Mouse (Mus musculus) midbrain, embryonic 15.5 days (tissue): ENCODE data around the gene Pkn1. TPM values are rescaled to one million over a fixed set of nuclear protein-coding genes. Genes with fewer than 3 reads are reported as not detected.
A peak's percentile ranks its signal among the peaks of the same experiment; 100 is the strongest.

ENCODE experiments used
- ATAC-seq: fragments of 200-750 bp; cut with Nextera tagmentation; replicated peaks from 2 replicates; pipeline ENCODE4 v1.8.0; 2017; ENCODE audit warnings: moderate TSS enrichment
- H3K27ac ChIP-seq: fragments of 300-500 bp; sonication (generic); 2 replicates; pipeline ENCODE4 v1.5.1; 2015; ENCODE audit warnings: mild to moderate bottlenecking, inconsistent platforms
- H3K27me3 ChIP-seq: fragments of 300-500 bp; sonication (generic); replicated peaks from 2 replicates; pipeline ENCODE4 v1.6.1; 2015; ENCODE audit warnings: inconsistent platforms
- H3K36me3 ChIP-seq: fragments of 300-500 bp; sonication (generic); replicated peaks from 2 replicates; pipeline ENCODE4 v1.6.1; 2015; ENCODE audit warnings: inconsistent platforms
- H3K4me1 ChIP-seq: fragments of 300-500 bp; sonication (generic); 2 replicates; pipeline ENCODE4 v1.6.1; 2015; ENCODE audit warnings: inconsistent platforms
- H3K4me2 ChIP-seq: fragments of 300-500 bp; sonication (generic); 2 replicates; pipeline ENCODE4 v1.6.1; 2015; ENCODE audit warnings: inconsistent platforms, mild to moderate bottlenecking, moderate library complexity
- H3K4me3 ChIP-seq: fragments of 300-500 bp; sonication (generic); 2 replicates; pipeline ENCODE4 v1.5.1; 2015; ENCODE audit warnings: mild to moderate bottlenecking, inconsistent platforms
- H3K9ac ChIP-seq: fragments of 300-500 bp; sonication (generic); 2 replicates; pipeline ENCODE4 v1.6.1; 2015; ENCODE audit warnings: mild to moderate bottlenecking, inconsistent platforms
- H3K9me3 ChIP-seq: fragments of 300-500 bp; sonication (generic); 2 replicates; pipeline ENCODE4 v1.6.1; 2016; ENCODE audit warnings: inconsistent platforms
- WGBS: fragments of 180-500 bp; shearing (Covaris S2); methylation state at CpG from one replicate; pipeline ENCODE4 v1.1.7; 2015; ENCODE audit warnings: mixed read lengths; 5-methylcytosine and 5-hydroxymethylcytosine counted together
- polyA plus RNA-seq: library from polyadenylated mRNA; unstranded; fragments of >200 nt; fragmentation: Nextera tagmentation; extraction: Ambion mirVana; gene quantifications from 2 replicates; pipeline ENCODE4 v1.2.1, GENCODE M21; 2015

The Pkn1 gene
- polyA plus RNA-seq, 1 experiment from 2014 or later = 31.9 TPM

DNA sequence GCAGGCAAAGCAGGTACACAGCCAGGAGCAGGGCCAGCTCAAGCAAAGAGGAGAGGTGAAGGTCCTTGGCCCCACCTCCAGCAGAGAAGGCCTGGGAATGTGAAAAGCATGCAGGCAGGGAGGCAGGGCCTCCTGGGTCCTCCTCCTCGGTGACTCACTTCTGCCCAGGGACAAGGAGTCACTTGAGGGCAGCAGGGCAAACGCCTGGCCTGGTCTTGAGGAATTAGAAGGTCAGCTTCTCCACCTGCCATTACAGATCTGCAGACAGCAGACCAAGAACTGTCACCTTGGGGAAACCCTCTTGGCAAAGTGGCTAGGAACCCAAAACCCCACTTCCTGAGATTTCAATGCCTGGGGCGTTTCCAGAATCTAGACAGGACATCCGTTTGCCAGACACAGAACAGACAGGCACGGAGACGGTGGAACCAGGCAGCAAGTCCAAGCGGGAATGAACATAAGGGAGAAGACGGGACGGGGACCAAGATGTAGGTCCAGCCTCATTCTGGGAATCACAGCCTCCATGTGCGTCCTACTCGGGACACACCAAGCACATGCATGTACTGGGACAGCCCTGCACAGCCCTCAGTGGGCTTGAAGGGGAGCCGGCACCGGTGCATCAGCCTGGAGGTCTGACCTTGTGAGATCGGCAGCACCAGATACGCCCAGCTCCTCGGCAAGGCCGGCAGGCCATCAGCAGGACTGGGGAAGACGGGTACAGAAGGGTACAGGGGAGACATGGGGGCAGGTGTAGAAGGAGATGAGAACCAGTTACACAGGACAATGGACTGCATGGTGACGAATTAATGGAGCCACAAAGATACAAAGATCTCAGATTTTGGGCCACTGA, 1.4 kb downstream of the Pkn1 start:
- peak; percentile 15 for ATAC-seq
- peak overlapping the region; percentile 92 for H3K4me3 ChIP-seq
- H3K9ac ChIP-seq = peak overlapping the region; percentile 86
- peaks cover 33% of the 10 kb centered on the region for H3K4me1 ChIP-seq
- H3K27ac ChIP-seq = peak overlapping the region; percentile 80; the same call in 1 of the 2 replicates
- no peaks in the 10 kb centered on the region for H3K9me3 ChIP-seq
- no peaks in the 10 kb centered on the region for H3K27me3 ChIP-seq
- H3K4me2 ChIP-seq = peak overlapping the region; percentile 88
- H3K36me3 ChIP-seq = no peaks in the 10 kb centered on the region
- 59% methylated on average over 19 of the region's 19 CpGs for WGBS

DNA sequence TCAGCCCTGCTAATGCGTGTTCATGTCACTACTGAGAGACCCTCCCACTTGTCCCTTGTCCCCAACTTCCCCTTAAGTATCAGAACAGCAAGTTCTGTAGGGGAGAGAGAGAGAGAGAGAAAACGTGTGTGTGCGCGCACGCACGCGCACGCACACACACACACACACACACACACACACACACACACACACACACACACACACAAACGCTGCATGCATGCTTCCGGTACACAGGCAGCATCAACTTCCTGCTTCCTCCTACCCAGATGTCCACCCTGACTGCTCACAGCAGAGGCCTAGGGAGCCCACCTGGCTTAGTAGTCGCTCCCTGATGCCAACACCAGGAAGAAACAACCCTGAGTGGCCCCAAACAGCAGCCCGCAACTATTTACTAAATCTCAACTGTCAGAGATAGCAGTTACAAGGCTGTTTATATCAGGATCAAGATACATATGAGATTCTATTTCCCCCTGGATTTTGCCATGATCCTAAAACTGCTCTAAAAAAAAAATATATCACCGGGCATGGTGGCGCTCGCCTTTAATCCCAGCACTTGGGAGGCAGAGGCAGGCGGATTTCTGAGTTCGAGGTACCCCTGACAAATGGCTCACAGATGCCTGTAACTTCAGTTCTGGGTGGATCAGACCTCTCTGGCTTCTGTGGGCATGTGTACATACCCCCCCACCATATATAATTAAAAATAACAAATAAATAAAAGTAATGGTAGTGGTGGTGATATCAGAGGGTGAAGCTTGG, 3.5 kb downstream of the Pkn1 start:
- H3K27ac ChIP-seq = no peak overlapping the region
- no peaks in the 10 kb centered on the region for H3K27me3 ChIP-seq
- ATAC-seq = no peak
- 96% methylated on average over 10 of the region's 17 CpGs for WGBS
- H3K4me2 ChIP-seq = no peak overlapping the region
- no peaks in the 10 kb centered on the region for H3K9me3 ChIP-seq
- H3K9ac ChIP-seq = no peak overlapping the region
- peaks cover 33% of the 10 kb centered on the region for H3K4me1 ChIP-seq
- H3K36me3 ChIP-seq = peaks cover 19% of the 10 kb centered on the region
- no peak overlapping the region for H3K4me3 ChIP-seq

DNA sequence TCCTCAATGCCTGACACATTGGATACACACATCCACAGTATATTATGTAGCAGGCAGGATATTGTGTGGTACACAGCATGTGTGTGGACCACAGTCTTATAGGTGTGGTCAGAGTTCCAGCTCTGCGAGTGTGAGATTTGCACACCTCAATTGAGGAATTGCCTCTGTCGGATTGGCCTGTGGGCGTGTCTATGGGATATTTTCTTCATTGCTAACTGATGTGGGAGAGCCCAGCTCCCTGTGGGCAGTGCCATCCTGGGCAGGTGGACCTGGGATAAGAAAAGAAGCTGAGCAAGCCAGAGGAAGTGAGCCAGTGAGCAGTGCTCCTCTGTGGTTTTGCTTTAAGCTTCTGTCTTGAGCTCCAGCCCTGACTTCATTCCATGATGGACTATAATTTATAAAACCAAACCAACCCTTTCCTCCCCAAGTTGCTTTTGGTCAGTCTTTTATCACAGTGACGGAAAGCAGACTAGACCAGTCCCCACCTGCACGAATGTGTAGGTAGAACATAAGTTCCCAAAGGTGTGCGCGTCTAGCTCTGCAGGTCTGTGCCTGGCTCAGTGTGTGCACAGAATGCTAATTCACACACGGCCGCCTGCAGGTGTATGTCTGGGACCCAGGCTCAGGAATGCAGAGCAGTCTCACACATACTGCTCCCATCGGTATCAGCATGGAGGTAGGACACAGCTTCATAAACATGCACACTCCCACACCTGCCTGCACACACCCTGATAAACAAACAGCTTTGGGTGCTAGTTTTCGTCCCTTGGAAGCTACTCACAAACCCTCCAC, 4.4 kb downstream of the Pkn1 start:
- no peak overlapping the region for H3K9ac ChIP-seq
- H3K4me1 ChIP-seq = peaks cover 26% of the 10 kb centered on the region
- 90% methylated on average over 11 of the region's 11 CpGs for WGBS
- no peaks in the 10 kb centered on the region for H3K9me3 ChIP-seq
- no peak overlapping the region for H3K4me3 ChIP-seq
- no peak overlapping the region for H3K4me2 ChIP-seq
- ATAC-seq = no peak
- no peak overlapping the region for H3K27ac ChIP-seq
- no peaks in the 10 kb centered on the region for H3K27me3 ChIP-seq
- peaks cover 23% of the 10 kb centered on the region for H3K36me3 ChIP-seq

DNA sequence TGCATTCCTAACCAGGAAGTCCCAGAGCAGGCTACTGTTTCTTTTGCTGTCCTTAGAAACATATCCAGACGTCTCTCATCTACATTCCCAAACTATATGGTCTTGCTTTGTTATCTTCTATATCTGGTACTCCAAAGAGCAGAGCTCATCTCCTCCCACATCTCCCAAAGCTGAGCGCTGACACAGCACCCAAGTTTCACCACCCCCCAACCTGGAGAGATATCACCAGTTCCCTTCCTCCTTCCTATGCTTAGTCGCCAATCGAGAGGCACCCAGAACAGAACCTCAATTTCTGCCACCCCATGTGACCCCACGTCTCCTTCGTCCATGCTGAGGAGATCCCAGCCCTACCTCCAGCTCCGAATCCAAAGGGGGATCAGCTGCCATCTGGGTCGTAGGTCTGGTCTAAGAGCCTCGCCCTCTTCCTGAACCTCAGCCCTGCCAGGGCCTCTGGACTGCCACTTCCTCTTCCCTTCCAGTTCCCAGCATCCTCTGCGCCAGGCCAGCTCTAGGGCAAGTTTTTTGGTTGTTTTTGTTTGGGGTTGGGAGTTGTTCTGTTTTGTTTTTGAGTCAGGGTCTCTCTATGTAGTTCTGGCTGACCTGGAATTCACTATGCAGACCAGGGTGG, 5.3 kb downstream of the Pkn1 start:
- Histone ChIP-seq H3K4me2 (no peak overlapping the region), H3K4me1 (peaks cover 21% of the 10 kb centered on the region), H3K4me3 (no peak overlapping the region), H3K9me3 (no peaks in the 10 kb centered on the region), H3K9ac (no peak overlapping the region), H3K27ac (no peak overlapping the region), H3K36me3 (peaks cover 23% of the 10 kb centered on the region), H3K27me3 (no peaks in the 10 kb centered on the region)
- 86% methylated on average over 10 of the region's 10 CpGs for WGBS
- no peak for ATAC-seq

DNA sequence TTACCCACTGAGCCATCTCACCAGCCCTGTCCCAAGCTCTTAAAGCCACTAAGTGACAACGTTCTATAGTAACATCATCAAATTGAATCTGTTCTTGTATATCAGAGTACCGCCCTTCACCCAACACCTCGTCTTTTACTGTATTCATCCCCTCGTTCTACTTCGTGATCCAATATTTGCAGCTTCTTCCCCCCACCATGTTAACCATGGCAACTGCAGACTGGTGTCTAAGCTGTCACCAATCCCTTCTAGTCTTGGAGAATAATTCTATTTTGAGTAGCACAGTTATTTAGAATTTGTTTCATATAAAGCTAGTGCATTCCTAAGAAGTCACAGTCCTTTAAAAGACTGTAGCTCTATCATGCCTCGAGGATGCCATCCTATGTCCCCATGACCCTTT, 9.7 kb downstream of the Pkn1 start:
- Histone ChIP-seq H3K36me3 (peaks cover 26% of the 10 kb centered on the region), H3K4me3 (no peak overlapping the region), H3K9ac (no peak overlapping the region), H3K27me3 (no peaks in the 10 kb centered on the region), H3K4me2 (no peak overlapping the region), H3K27ac (no peak overlapping the region), H3K4me1 (no peaks in the 10 kb centered on the region), H3K9me3 (no peaks in the 10 kb centered on the region)
- ATAC-seq = no peak
- WGBS = 92% methylated on average over 6 of the region's 6 CpGs

DNA sequence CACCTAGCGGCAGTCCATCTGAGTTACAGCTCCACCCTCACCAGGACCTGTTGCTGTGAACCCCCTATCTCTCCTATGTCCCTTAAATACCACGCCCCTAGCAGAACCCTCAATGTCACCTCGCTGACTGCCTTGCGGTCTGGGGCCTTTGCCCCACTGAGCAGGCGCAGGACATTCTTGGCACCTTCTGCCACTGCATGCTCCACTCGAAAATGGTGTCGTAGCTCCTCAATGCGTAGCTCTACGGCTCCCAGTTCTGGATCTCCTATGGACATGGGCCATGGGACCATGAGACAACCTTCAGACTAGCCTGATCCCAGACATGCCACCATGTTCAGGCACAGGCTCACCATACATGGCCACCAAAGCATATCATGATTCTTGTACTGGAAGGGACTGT, 14.5 kb downstream of the Pkn1 start:
- 96% methylated on average over 9 of the region's 9 CpGs for WGBS
- ATAC-seq = no peak
- Histone ChIP-seq H3K27me3 (no peaks in the 10 kb centered on the region), H3K9ac (no peak overlapping the region), H3K4me2 (no peak overlapping the region), H3K36me3 (peaks cover 36% of the 10 kb centered on the region), H3K27ac (no peak overlapping the region), H3K4me1 (no peaks in the 10 kb centered on the region), H3K4me3 (no peak overlapping the region), H3K9me3 (no peaks in the 10 kb centered on the region)

DNA sequence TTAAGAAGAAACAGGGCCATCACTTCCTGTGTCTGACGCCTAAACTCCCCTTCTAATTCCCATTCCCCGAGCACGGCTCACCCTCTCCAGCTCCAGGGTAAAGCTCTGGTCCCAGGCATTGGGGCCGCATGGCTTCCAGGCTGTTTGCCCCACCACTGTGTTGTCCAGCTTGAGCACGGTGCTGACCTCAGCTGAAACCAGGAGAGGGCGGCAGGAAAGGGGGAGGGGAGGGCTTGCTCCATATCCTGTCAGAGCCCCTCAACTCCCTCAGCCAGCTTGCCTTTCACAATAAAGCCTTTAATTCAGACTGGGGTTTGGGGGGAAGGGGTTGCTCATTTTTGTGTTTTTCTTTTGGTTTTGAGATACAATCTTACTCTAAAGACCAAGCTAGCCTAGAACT, 17.9 kb downstream of the Pkn1 start:
- Histone ChIP-seq H3K27ac (no peak overlapping the region), H3K27me3 (no peaks in the 10 kb centered on the region), H3K4me3 (no peak overlapping the region), H3K9me3 (no peaks in the 10 kb centered on the region), H3K4me2 (no peak overlapping the region), H3K9ac (no peak overlapping the region), H3K4me1 (no peaks in the 10 kb centered on the region), H3K36me3 (peaks cover 62% of the 10 kb centered on the region)
- 39% methylated on average over 6 of the region's 6 CpGs for WGBS
- no peak for ATAC-seq

DNA sequence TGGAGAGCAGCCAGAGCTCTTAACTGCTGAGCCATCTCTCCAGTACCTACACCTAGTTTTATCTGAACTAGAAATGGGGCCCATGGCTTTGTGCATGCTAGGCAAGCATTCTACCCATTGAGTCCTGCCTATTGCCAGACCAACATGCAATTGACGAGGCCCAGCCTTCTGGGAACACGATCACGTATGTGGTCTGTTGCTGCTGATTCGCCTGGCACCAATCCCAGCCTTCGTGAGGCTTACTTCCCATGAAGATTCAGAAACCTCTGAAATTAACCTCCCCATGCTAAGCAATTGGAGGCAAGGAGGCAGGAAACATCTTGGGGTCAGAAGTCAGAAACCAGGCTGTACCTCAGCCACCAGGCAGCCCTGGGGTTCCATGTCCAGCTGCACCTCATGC, 18.4 kb downstream of the Pkn1 start:
- H3K9ac ChIP-seq = no peak overlapping the region
- no peaks in the 10 kb centered on the region for H3K4me1 ChIP-seq
- no peak overlapping the region for H3K4me3 ChIP-seq
- no peak overlapping the region for H3K27ac ChIP-seq
- H3K27me3 ChIP-seq = no peaks in the 10 kb centered on the region
- ATAC-seq = no peak
- peaks cover 64% of the 10 kb centered on the region for H3K36me3 ChIP-seq
- no peaks in the 10 kb centered on the region for H3K9me3 ChIP-seq
- 91% methylated on average over 5 of the region's 5 CpGs for WGBS
- H3K4me2 ChIP-seq = no peak overlapping the region

DNA sequence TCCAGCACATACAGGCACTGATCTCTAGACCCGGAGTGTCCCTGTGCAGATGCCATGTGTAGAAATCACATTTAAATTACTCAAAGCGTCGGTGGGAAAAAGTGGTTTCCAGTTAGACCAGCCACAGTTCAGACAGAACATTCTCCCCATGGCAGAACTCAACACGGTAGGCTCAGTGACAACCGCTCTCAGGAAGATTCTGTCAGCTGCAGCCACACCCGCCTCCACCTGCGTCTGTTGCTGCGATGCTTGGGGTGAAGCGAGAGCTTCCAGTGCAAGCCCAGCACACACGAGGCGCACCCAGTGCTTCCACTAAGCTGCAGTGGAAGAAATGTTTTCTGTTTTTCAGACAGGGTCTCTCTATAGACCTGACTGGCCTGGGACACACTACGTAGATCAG, 19.1 kb downstream of the Pkn1 start:
- no peak overlapping the region for H3K4me2 ChIP-seq
- no peak overlapping the region for H3K4me3 ChIP-seq
- no peaks in the 10 kb centered on the region for H3K4me1 ChIP-seq
- H3K9ac ChIP-seq = no peak overlapping the region
- H3K36me3 ChIP-seq = peaks cover 64% of the 10 kb centered on the region
- ATAC-seq = no peak
- no peak overlapping the region for H3K27ac ChIP-seq
- no peaks in the 10 kb centered on the region for H3K9me3 ChIP-seq
- H3K27me3 ChIP-seq = no peaks in the 10 kb centered on the region
- WGBS = 96% methylated on average over 12 of the region's 12 CpGs

DNA sequence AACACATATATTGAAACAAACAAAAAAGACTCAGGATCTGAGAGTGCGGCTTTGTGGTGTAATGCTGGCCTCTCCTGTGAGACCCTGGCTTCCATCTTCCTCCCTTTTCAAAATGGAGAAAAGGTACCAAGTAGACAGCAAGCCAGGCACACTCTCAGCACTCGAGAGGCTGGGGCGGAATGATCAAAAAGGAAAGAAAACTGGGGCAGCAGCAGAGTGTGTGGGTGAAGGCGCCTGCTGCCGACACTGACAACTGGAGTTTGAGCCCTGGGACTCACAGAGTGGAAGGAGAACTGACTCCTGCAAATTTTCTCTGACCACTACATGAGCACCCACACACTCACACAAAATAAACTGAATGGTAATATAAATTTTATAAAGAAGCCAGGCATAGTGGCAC, 24.5 kb downstream of the Pkn1 start:
- H3K4me3 ChIP-seq = no peak overlapping the region
- H3K9me3 ChIP-seq = no peaks in the 10 kb centered on the region
- no peak for ATAC-seq
- H3K27me3 ChIP-seq = no peaks in the 10 kb centered on the region
- H3K27ac ChIP-seq = no peak overlapping the region
- H3K4me1 ChIP-seq = no peaks in the 10 kb centered on the region
- no peak overlapping the region for H3K4me2 ChIP-seq
- H3K36me3 ChIP-seq = peaks cover 54% of the 10 kb centered on the region
- WGBS = 86% methylated on average over 5 of the region's 5 CpGs
- no peak overlapping the region for H3K9ac ChIP-seq

DNA sequence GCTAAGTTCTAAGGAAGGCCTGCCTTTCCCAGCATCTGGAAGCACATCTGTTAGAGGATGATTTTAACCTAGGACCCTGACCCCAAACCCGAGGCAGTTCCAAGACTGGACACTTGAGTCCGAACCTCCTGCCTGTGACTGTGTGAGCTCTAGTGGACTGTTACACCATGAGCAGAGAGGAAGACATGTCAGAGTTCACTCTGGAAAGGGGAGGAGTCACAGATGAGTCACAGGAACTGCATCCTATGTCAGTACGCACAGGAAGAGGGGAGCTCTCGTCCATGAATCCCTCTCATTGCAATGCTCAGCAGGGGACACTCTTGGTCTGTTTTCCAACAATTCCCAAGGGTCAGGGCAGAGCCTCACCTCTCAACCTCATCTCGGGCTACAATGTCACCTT, 26.0 kb downstream of the Pkn1 start:
- WGBS = 67% methylated on average over 5 of the region's 5 CpGs
- no peaks in the 10 kb centered on the region for H3K9me3 ChIP-seq
- H3K4me2 ChIP-seq = no peak overlapping the region
- no peak overlapping the region for H3K4me3 ChIP-seq
- no peak overlapping the region for H3K9ac ChIP-seq
- no peak overlapping the region for H3K27ac ChIP-seq
- no peak for ATAC-seq
- H3K4me1 ChIP-seq = peaks cover 10% of the 10 kb centered on the region
- H3K36me3 ChIP-seq = peaks cover 41% of the 10 kb centered on the region
- H3K27me3 ChIP-seq = no peaks in the 10 kb centered on the region

DNA sequence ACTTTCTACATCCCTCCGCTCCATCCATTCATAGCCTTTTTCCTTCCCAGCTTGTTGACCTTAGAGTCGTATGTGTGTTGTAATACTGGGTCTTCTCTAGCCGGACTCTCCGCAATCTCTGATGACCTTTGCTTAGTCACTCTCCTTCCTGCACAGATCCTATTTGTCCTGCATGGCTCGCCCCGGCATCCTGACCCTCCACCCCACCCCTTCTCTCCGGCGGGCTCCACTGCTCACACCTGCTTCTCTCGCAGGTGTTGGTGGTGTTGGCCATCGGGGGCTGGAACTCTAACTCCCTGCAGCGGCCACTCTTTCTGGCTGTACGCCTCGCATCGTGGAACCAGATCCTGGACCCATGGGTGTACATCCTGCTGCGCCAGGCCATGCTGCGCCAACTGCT, 30.0 kb downstream of the Pkn1 start:
- no peaks in the 10 kb centered on the region for H3K27me3 ChIP-seq
- no peak overlapping the region for H3K4me3 ChIP-seq
- no peak overlapping the region for H3K9ac ChIP-seq
- no peak overlapping the region for H3K4me2 ChIP-seq
- no peaks in the 10 kb centered on the region for H3K9me3 ChIP-seq
- WGBS = 76% methylated on average over 16 of the region's 16 CpGs
- peak; percentile 1; the same call in 1 of the 2 replicates for ATAC-seq
- H3K27ac ChIP-seq = peak overlapping the region; percentile 12; the same call in 1 of the 2 replicates
- peaks cover 26% of the 10 kb centered on the region; the same call in 1 of the 2 replicates for H3K36me3 ChIP-seq
- H3K4me1 ChIP-seq = peaks cover 22% of the 10 kb centered on the region
